Mouse (Mus musculus): Measurements from ENCODE around the gene Efnb3.
"Not testable (repeated sequence)": the region's sequence is repeated elsewhere in the genome, so short reads cannot be mapped to it uniquely, and the experiment has no call there.

- not testable (repeated sequence) for TF ChIP-seq POLR2A (IDR thresholded peaks at IDR 0.05; ENCODE audit: low read depth, low read length); USF1 (IDR thresholded peaks at IDR 0.05; ENCODE audit: low read depth, low read length); SIN3A (IDR thresholded peaks at IDR 0.05; ENCODE audit: low read length); CHD2 (IDR thresholded peaks at IDR 0.05; ENCODE audit: low read length); MAX (IDR thresholded peaks at IDR 0.05; ENCODE audit: low read length); NELFE (IDR thresholded peaks at IDR 0.05; ENCODE audit: low read depth, low read length); ZMIZ1 (IDR thresholded peaks at IDR 0.05; ENCODE audit: low read depth, low read length)
- TF ChIP-seq CTCF (conservative IDR thresholded peaks at IDR 0.05 in 1 of 2, IDR thresholded peaks at IDR 0.05 in 1 of 2; ENCODE audit: low read depth in 2 of 2, low read length in 2 of 2): peak in 1 of 2 experiments; percentile 59; a peak in 2 of 4 replicates
Observed at GRCm38 (mm10) chr11:69530755-69531154, 29.2 kb downstream of the Efnb3 start.
